Mouse (Mus musculus) intestine, embryonic 16.5 days (tissue): ENCODE data around the gene Tmem60. TPM values are rescaled to one million over a fixed set of nuclear protein-coding genes. Genes with fewer than 3 reads are reported as not detected.

Experiments used
- ATAC-seq: fragments of 200-750 bp; cut with Nextera tagmentation; 2 replicates; pipeline ENCODE4 v1.8.0; 2017; ENCODE audit warnings: moderate TSS enrichment, moderate library complexity
- H3K27ac ChIP-seq: fragments of 300-500 bp; sonication (generic); 2 replicates; pipeline ENCODE4 v1.5.1; 2014; ENCODE audit warnings: mild to moderate bottlenecking, low read length
- H3K27me3 ChIP-seq: fragments of 300-500 bp; sonication (generic); replicated peaks from 2 replicates; pipeline ENCODE4 v1.6.1; 2014; ENCODE audit warnings: low read length, control low read depth, mixed read lengths; ENCODE audit not compliant: control insufficient read depth, insufficient read depth
- H3K36me3 ChIP-seq: fragments of 300-500 bp; sonication (generic); 2 replicates; pipeline ENCODE4 v1.6.1; 2014; ENCODE audit warnings: low read length, control low read depth; ENCODE audit not compliant: control insufficient read depth, insufficient read depth
- H3K4me1 ChIP-seq: fragments of 300-500 bp; sonication (generic); 2 replicates; pipeline ENCODE4 v1.6.1; 2014; ENCODE audit warnings: low read length, control low read depth, mixed read lengths; ENCODE audit not compliant: control insufficient read depth, insufficient read depth
- H3K4me2 ChIP-seq: fragments of 300-500 bp; sonication (generic); 2 replicates; pipeline ENCODE4 v1.6.1; 2014; ENCODE audit warnings: low read depth, low read length, control low read depth
- H3K4me3 ChIP-seq: fragments of 300-500 bp; sonication (generic); 2 replicates; pipeline ENCODE4 v1.5.1; 2014; ENCODE audit warnings: mild to moderate bottlenecking, low read length
- H3K9ac ChIP-seq: fragments of 300-500 bp; sonication (generic); 2 replicates; pipeline ENCODE4 v1.6.1; 2014; ENCODE audit warnings: low read depth, low read length
- H3K9me3 ChIP-seq: fragments of 300-500 bp; sonication (generic); 2 replicates; pipeline ENCODE4 v1.6.1; 2016; ENCODE audit warnings: low read length, control low read depth; ENCODE audit not compliant: control insufficient read depth
- WGBS: fragments of 180-500 bp; shearing (Covaris S2); extraction: QIAGEN DNeasy Blood & Tissue Kit; methylation state at CpG from one replicate; pipeline ENCODE4 v1.1.7; 2014; 5-methylcytosine and 5-hydroxymethylcytosine counted together
- polyA plus RNA-seq: library from polyadenylated mRNA; unstranded; fragments of >200 nt; fragmentation: Nextera tagmentation; extraction: Ambion mirVana; gene quantifications from 2 replicates; pipeline ENCODE4 v1.2.1, GENCODE M21; 2015

The Tmem60 gene
- polyA plus RNA-seq, 1 experiment from 2014 or later: 55.4 TPM

DNA sequence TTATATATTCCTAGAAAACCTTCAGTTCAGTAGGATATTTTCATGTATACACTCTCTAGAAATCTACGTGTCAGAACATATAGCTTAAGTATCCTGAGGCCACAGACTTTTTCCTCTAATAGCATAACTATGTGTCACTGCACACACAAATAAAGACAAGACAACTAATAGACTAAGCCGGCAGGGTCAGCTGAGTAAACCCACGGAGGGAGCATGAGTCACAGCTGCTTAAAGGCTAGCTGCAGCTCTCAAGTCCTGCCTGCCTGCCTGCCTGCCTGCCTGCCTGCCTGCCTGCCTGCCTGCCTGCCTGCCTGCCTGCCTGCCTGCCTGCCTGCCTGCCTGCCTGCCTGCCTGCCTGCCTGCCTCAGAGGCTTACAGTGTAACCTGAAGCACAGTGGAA lies 43.5 kb downstream of the Tmem60 start:
- Histone ChIP-seq H3K9ac (no peak overlapping the region), H3K4me2 (no peak overlapping the region), H3K36me3 (no peaks in the 10 kb centered on the region), H3K27ac (no peak overlapping the region), H3K9me3 (no peaks in the 10 kb centered on the region), H3K27me3 (no peaks in the 10 kb centered on the region), H3K4me1 (peaks cover 7% of the 10 kb centered on the region), H3K4me3 (no peak overlapping the region)
- ATAC-seq: no peak
- WGBS: 62% methylated on average over 3 of the region's 3 CpGs

DNA sequence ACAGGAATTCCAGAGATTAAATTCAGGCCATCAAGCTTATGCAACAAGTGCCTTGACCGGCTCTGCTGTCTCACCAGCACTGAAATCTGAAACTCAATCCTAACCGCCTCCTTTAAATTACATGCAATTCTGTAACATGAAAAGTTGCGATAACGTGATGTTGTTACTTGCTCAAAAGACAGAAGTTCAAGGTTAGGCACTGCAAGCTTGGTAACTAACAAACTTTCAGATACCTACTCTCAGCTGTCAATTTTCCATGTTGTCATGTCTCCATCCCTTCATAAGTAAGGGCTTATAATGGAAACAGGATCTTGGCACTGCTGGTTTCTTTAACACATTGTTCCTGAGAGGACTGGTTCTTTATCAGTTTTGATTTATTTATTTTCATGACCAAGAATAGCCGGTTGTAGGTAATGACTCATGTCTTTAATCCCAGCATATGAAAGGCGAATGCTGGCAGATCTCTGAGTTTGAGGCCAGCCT lies 47.7 kb downstream of the Tmem60 start:
- H3K36me3 ChIP-seq: no peaks in the 10 kb centered on the region
- H3K4me2 ChIP-seq: no peak overlapping the region
- peaks cover 13% of the 10 kb centered on the region for H3K4me1 ChIP-seq
- no peaks in the 10 kb centered on the region for H3K9me3 ChIP-seq
- no peak overlapping the region for H3K27ac ChIP-seq
- no peaks in the 10 kb centered on the region for H3K27me3 ChIP-seq
- 61% methylated on average over 6 of the region's 6 CpGs for WGBS
- ATAC-seq: no peak
- no peak overlapping the region for H3K4me3 ChIP-seq
- no peak overlapping the region for H3K9ac ChIP-seq

- Histone ChIP-seq H3K4me3 (no peak overlapping the region), H3K27ac (no peak overlapping the region; the same call in 1 of the 2 replicates), H3K4me2 (no peak overlapping the region), H3K9me3 (no peaks in the 10 kb centered on the region), H3K36me3 (no peaks in the 10 kb centered on the region), H3K27me3 (no peaks in the 10 kb centered on the region), H3K9ac (no peak overlapping the region), H3K4me1 (peaks cover 13% of the 10 kb centered on the region)
- ATAC-seq: no peak
Measured at GRCm38 (mm10) chr5:20930430-20930829, 48.4 kb downstream of the Tmem60 start.

- no peak overlapping the region for H3K27ac ChIP-seq
- peaks cover 13% of the 10 kb centered on the region for H3K4me1 ChIP-seq
- WGBS: 77% methylated on average over 3 of the region's 3 CpGs
- H3K36me3 ChIP-seq: no peaks in the 10 kb centered on the region
- no peak overlapping the region for H3K9ac ChIP-seq
- H3K9me3 ChIP-seq: no peaks in the 10 kb centered on the region
- H3K4me2 ChIP-seq: no peak overlapping the region
- ATAC-seq: peak; percentile 61
- H3K4me3 ChIP-seq: no peak overlapping the region
- no peaks in the 10 kb centered on the region for H3K27me3 ChIP-seq
Measured at GRCm38 (mm10) chr5:20931300-20931699, 49.3 kb downstream of the Tmem60 start.

DNA sequence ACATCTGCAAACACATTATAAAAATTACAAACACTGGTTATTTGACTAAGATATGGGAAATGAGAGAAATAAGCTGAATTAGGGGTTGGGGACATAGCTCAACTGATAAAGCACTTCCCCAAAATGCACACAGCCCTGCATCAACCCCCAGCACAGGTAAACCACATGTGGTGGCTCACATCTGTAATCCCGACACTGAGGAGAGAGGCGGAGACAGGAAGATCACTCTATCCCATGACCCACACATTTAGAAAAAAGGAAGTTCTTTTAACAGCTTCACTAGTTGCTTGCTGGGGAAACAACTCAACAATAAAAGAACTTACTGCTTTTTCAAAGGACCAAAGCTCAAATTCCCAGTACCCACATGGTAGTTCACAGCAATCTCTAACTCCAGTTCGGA lies 50.6 kb downstream of the Tmem60 start:
- Histone ChIP-seq H3K4me2 (no peak overlapping the region), H3K9me3 (no peaks in the 10 kb centered on the region), H3K4me1 (peaks cover 13% of the 10 kb centered on the region), H3K27me3 (no peaks in the 10 kb centered on the region), H3K4me3 (no peak overlapping the region), H3K9ac (no peak overlapping the region), H3K27ac (no peak overlapping the region), H3K36me3 (no peaks in the 10 kb centered on the region)
- no peak for ATAC-seq
- 89% methylated on average over 3 of the region's 3 CpGs for WGBS

DNA sequence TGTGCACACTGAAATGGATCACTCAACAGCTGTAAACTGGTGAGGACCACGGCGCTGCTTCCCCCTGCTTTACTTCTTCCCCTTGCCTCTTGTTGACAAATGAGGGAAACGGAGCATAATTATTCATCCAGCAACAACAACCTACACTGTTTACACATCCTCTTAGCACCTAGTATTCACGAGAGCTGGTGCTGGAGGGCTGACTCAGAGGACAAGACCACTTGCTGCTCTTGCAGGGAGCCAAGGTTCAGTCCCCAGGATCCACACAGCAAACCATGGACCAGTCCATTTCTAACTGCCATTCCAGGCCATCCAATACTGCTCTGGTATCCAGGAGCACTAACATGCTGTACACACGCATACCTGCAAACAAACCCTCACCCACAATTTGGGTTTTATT lies 53.9 kb downstream of the Tmem60 start:
- H3K4me1 ChIP-seq: peaks cover 13% of the 10 kb centered on the region; the same call in 1 of the 2 replicates
- H3K36me3 ChIP-seq: no peaks in the 10 kb centered on the region
- H3K9ac ChIP-seq: no peak overlapping the region
- H3K4me3 ChIP-seq: no peak overlapping the region
- 59% methylated on average over 5 of the region's 5 CpGs for WGBS
- no peak overlapping the region for H3K27ac ChIP-seq
- no peaks in the 10 kb centered on the region for H3K27me3 ChIP-seq
- no peak overlapping the region for H3K4me2 ChIP-seq
- no peak for ATAC-seq
- H3K9me3 ChIP-seq: no peaks in the 10 kb centered on the region

Other genes with a start within 250 kb of the Tmem60 start
- 6.1 and 6.4 TPM in 2 replicates for gene Phtf2, start 67 bp upstream of the Tmem60 start, polyA plus RNA-seq
- 3.0 and 3.2 TPM in 2 replicates for gene Rsbn1l, start 74.2 kb downstream of the Tmem60 start, polyA plus RNA-seq
- gene Ptpn12, start 173.7 kb downstream of the Tmem60 start, polyA plus RNA-seq: 10.6 and 12.1 TPM in 2 replicates